Mouse (Mus musculus) layer of hippocampus, adult 2 months (tissue): Measurements from ENCODE around the gene Fkbp9. TPM values are rescaled to one million over a fixed set of nuclear protein-coding genes. Genes with fewer than 3 reads are reported as not detected.
A peak's percentile ranks its signal among the peaks of the same experiment; 100 is the strongest.

Experiments
- DNase-seq, 2 experiments: peaks; one replicate each; pipeline ENCODE4 v3.0.0; 2022; ENCODE audit warnings: low spot score in 2 of 2
- H3K27ac ChIP-seq: fragments of 200-600 bp; 2 replicates; pipeline ENCODE4 v1.8.1; 2022
- H3K4me3 ChIP-seq: fragments of 200-600 bp; 2 replicates; pipeline ENCODE4 v1.8.1; 2022; ENCODE audit warnings: mild to moderate bottlenecking
- CTCF ChIP-seq: fragments of 200-600 bp; conservative IDR thresholded peaks from 2 replicates; pipeline ENCODE4 v1.8.1; 2022; ENCODE audit warnings: antibody characterized with exemption, mild to moderate bottlenecking, moderate library complexity
- total RNA-seq, 2 experiments: library from RNA; stranded (reverse); gene quantifications; 2 replicates each; pipeline ENCODE4 v1.2.3; 2021

Gene Fkbp9
- total RNA-seq, 2 experiments from 2014 or later, result 27.0 to 28.9 TPM

DNA sequence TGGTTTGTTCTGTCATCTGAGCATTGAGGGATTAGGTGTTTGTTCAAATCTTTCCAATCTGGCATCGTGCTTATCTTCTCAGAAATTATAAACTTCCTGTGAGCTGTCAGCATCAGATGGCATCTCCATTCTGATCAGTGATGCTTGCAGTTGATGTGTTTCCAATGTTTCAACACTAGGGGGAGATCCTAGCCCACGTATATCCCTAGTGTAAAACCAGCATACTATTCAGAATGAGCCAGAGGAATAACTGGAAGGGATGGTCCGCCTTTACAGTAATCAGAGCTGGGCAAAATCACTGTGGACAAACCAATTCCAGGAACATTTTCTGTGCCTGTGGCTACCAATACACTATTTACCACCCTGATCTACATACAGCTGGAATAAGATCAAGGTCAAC, 23.2 kb upstream of the Fkbp9 start:
- DNase-seq, result peak; percentile 65
- peak; percentile 96 for TF ChIP-seq CTCF
- H3K4me3 ChIP-seq, result no peak overlapping the region
- H3K27ac ChIP-seq, result no peak overlapping the region

- no peak for DNase-seq
- Histone ChIP-seq H3K27ac (no peak overlapping the region), H3K4me3 (no peak overlapping the region)
- no peak for TF ChIP-seq CTCF
These were observed 18.5 kb upstream of the Fkbp9 start for GRCm38 (mm10) chr6:56813332-56813731.

GRCm38 (mm10) chr6:56818436-56819123, 13.3 kb upstream of the Fkbp9 start:
- Histone ChIP-seq H3K27ac (no peak overlapping the region), H3K4me3 (no peak overlapping the region)
- TF ChIP-seq CTCF, result no peak
- no peak for DNase-seq

DNA sequence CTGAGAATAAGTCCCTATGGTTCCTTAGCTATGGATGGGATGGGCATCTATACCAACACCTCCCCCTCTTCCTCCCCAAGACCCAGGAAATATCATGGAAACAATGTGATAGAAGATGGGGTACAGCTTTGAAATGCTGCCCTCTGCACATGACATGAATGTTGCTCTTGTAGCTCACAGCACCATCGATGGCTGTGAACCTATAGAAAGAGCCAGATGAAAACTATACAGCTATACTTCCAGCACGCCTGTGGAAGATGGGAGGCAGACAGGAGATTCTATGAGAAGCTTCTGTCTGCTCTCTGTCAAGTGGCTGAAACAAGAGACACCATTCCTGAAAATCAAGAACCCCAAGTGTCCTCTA, 12.8 kb upstream of the Fkbp9 start:
- H3K4me3 ChIP-seq, result no peak overlapping the region
- no peak for TF ChIP-seq CTCF

DNA sequence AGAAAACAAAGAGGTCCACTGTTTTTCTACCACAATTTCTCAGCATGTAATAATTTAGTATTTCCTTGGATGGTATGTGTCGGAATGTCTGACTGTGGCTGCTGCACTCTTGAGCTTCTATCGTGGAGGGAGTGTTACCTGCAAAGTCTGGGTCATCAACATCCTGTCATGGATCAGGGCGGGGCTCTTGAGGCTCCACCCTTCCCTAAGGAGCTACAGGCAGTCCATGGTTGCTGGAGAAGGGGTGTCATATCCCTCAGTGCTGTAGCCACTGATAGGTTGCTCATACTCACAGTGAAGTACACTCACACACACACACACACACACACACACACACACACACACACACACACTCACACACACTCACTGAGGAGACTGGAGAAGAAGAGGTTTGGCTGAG, 6.2 kb upstream of the Fkbp9 start:
- no peak overlapping the region for H3K4me3 ChIP-seq
- no peak for TF ChIP-seq CTCF
- no peak overlapping the region for H3K27ac ChIP-seq
- no peak for DNase-seq

More for the DNA sequence above, 12.8 kb upstream of the Fkbp9 start:
- DNase-seq, result no peak
- no peak overlapping the region for H3K27ac ChIP-seq

DNA sequence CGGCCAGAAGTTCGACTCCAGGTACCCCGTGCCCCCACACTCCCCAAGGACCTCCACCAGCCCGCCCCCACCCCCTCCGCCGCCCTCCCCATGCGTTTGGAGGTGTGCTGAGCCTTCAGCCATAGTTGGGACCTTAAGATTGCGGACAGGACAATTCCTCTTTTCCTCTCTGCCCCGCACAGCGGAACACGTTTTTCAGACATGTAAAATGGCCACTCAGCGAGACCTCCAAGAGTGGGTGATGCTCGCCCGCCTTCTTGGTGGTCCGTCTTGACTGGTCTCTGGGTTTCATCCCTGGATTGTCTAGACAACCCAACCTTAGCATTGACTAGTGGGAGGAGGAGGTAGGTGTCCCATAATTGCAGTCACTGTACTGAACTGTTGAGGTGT, 543 bp downstream of the Fkbp9 start:
- no peak for DNase-seq
- H3K4me3 ChIP-seq, result peak overlapping the region; percentile 75
- TF ChIP-seq CTCF, result no peak
- peak overlapping the region; percentile 71 for H3K27ac ChIP-seq

GRCm38 (mm10) chr6:56832830-56833229, 971 bp downstream of the Fkbp9 start:
- Histone ChIP-seq H3K27ac (no peak overlapping the region), H3K4me3 (no peak overlapping the region; the same call in 1 of the 2 replicates)
- DNase-seq, result no peak
- TF ChIP-seq CTCF, result no peak

DNA sequence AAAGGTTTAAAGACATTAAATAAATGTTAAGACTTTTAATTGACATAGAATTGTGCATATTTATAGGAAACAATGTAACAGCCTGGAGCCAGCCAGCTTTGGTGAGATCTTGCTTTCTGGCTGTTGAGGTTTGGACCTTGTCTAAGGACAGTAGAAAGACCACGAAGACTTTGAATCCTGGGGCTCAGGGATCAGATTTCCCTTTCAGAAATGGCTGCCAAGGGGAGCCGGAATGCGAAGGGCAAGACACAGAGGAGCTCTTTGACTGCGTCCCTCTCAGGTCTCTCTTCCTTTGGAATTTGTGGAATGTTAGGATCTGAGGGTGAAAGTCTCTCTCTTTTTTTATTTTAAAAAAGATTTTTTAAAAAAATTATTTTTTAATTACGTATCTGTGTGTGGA, 2.9 kb downstream of the Fkbp9 start:
- no peak for TF ChIP-seq CTCF
- H3K4me3 ChIP-seq, result no peak overlapping the region

DNA sequence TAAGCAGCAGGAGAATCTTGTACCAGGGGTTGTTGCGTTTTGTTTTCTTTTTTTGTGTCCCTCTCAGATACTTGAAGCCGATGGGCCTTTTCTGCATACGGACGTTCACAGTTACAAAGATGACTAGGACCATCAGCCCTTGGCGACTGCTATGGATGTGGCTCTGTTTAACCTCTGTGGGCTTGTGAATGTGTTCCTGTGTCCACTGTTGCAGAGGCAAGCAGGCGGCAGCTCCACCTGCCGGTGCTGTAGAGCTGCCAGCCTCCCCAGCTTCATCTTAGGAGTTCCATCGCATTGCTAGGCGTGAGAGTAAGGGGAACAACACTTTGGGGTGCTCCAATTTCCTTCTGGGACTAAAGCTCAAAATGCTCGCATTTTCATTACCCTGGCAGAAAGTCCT, 3.7 kb downstream of the Fkbp9 start:
- peak; percentile 70 for TF ChIP-seq CTCF
- Histone ChIP-seq H3K4me3 (no peak overlapping the region), H3K27ac (no peak overlapping the region)
- DNase-seq, result no peak

More for the DNA sequence above, 2.9 kb downstream of the Fkbp9 start:
- H3K27ac ChIP-seq, result no peak overlapping the region
- DNase-seq, result no peak

DNA sequence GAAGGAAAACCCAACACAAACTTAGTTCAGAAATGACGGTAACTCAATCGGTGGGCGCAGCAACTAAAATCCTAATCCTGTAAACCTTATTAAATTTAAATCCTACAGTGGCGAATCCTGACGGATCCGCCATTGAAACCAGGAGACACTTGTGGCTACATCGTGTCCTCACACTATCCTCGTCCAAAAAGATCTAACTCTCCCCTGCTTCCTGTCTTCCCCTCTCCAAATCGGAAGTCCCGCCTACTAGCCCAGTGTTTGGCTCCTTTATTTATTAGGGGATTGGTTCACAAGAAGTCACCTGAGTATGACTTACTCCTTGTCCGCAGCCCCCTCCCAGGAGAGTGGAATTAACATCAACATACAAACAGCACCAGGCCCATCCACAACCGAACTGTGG, 5.3 kb downstream of the Fkbp9 start:
- no peak for TF ChIP-seq CTCF
- Histone ChIP-seq H3K4me3 (no peak overlapping the region), H3K27ac (no peak overlapping the region)
- no peak for DNase-seq

DNA sequence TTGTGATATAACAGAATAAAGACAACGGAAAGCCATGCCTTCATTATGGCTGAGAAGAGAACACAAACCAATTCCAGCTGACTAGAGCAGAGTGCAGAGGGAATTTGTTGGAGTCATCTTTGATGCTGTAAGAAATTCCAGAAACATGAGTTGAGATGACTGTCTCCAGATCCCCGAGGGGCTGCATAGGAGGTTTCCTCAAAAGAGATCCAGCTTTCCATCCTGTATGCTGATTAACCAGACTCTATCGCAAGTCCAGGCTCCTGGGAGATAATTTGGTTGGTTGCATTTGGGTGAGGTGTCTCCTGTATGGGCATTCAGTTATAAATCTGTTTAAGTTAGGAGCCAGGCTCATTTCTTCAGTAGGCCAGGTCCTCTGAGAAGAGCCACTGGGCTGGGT, 5.8 kb downstream of the Fkbp9 start:
- Histone ChIP-seq H3K4me3 (no peak overlapping the region), H3K27ac (no peak overlapping the region)
- DNase-seq, result no peak
- TF ChIP-seq CTCF, result no peak

DNA sequence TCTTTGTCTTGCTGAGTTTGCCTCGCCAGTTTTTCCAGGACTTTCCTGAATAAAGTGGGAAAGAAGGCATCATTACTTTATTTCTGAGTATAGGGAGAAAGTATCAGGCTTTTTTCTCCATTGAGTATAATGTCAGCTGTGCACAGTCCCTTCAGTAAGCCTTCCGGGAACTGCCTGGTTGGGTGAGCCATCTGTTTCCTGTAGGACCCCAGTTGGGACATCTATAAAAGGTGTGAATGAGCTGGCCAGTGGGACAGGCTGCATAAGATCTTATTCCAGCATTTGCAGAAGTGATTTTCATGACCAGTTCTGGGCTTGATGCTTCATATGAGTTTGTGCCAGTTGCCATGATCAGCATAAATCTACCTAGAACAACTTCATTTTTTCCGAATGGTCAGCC, 11.4 kb downstream of the Fkbp9 start:
- TF ChIP-seq CTCF, result no peak
- Histone ChIP-seq H3K27ac (no peak overlapping the region), H3K4me3 (no peak overlapping the region)
- no peak for DNase-seq

- H3K4me3 ChIP-seq, result no peak overlapping the region
- TF ChIP-seq CTCF, result no peak
- no peak for DNase-seq
- no peak overlapping the region for H3K27ac ChIP-seq
These were observed 12.5 kb downstream of the Fkbp9 start for GRCm38 (mm10) chr6:56844365-56844764.

DNA sequence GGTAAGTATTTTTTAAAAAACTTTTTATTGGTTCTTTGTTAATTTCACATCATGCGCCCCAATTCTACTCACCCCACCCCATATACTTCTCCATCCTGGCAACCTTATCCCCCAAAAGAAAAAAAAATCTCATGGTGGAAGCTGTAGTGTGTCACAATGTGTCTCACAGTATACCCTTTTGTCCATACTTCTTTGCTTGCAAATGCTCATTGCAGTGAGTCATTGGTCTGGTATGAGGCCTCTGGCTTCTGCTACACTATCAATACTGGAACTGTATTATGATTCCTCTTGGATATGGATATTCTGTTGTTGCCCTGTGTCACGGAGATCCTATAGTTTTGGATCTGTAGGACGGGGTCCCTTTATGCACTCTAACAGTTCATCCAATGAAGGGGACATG, 17.1 kb downstream of the Fkbp9 start:
- Histone ChIP-seq H3K4me3 (no peak overlapping the region), H3K27ac (no peak overlapping the region)
- no peak for DNase-seq
- no peak for TF ChIP-seq CTCF
